21 mouse cellular contexts compared by ENCODE assay signal in the genomic region with DNA sequence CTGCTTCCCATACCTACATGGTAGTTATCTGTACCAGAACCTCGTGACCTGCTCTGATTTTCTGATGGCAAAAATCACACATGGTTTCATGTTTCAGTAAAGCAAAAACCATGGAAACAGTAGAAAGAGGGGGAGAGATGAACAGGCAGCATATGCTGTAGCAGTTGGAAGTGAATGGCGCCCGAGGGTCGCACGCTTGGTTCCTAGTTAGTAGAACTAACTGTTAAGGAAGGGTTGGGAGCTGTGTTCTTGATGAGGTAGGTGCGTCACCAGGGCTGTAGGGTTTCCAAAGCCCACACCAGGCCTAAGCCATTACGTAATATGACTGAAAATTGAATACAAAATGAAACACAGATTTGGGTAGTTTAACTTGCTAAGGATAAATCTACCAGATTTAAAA.
"Had no signal": no experiment of that assay in that cellular context is flagged by ENCODE, and none has a peak within 500 bp of the region (broad histone marks: within the 10 kb centered on the region; RNA-seq: fewer than 3 reads in every experiment).

No protein-coding gene starts in this region.

- H3K9ac ChIP-seq: liver, postnatal 0 days; lung, embryonic 15.5 days; midbrain, embryonic 12.5 days; neural tube, embryonic 13.5 days; neural tube, embryonic 15.5 days had no signal

- H3K27me3 ChIP-seq: lung, embryonic 15.5 days; megakaryocyte, embryonic 14.5 days; midbrain, embryonic 12.5 days; neural tube, embryonic 13.5 days; neural tube, embryonic 15.5 days had no signal

- H3K4me3 ChIP-seq: lung, embryonic 15.5 days; megakaryocyte, embryonic 14.5 days; midbrain, embryonic 12.5 days; myocyte; neural tube, embryonic 13.5 days; neural tube, embryonic 15.5 days had no signal

- H3K4me2 ChIP-seq: lung, embryonic 15.5 days; midbrain, embryonic 12.5 days; neural tube, embryonic 13.5 days; neural tube, embryonic 15.5 days had no signal

- DNase-seq: liver, postnatal 0 days; lung, adult 2 months; lung, postnatal 14 days; lung, postnatal 36 days; midbrain, embryonic 14.5 days; retina, postnatal 1 day; right cerebral cortex, adult 18-20 months; right cerebral cortex, postnatal 25 days; right cerebral cortex, postnatal 4 days; spleen, adult 18-20 months; thymus, adult 18-20 months; thymus, postnatal 14 days; thymus, postnatal 36 days had no signal

- ATAC-seq: liver, postnatal 0 days; lung, postnatal 0 days had no signal

- H3K27ac ChIP-seq: lung, embryonic 15.5 days; macrophage; midbrain, embryonic 12.5 days; neural tube, embryonic 13.5 days; neural tube, embryonic 15.5 days had no signal

- H3K4me1 ChIP-seq: lung, embryonic 15.5 days; midbrain, embryonic 12.5 days; neural tube, embryonic 15.5 days had no signal

- H3K9me3 ChIP-seq: lung, embryonic 15.5 days; megakaryocyte, embryonic 14.5 days; midbrain, embryonic 12.5 days; neural tube, embryonic 13.5 days; neural tube, embryonic 15.5 days had no signal
